Mouse (Mus musculus) limb, embryonic 14.5 days (tissue): Measurements from ENCODE around the gene Tas2r135. TPM values are rescaled to one million over a fixed set of nuclear protein-coding genes. Genes with fewer than 3 reads are reported as not detected.

ENCODE experiments used
- ATAC-seq: fragments of 200-750 bp; cut with Nextera tagmentation; 2 replicates; pipeline ENCODE4 v1.8.0; 2017; ENCODE audit warnings: low read depth, moderate number of reproducible peaks, moderate TSS enrichment; ENCODE audit not compliant: low FRiP score
- DNase-seq: peaks from one replicate; pipeline ENCODE4 v3.0.0-alpha.2; 2015; ENCODE audit warnings: low spot score
- H3K27ac ChIP-seq: fragments of 300-500 bp; sonication (generic); replicated peaks from 2 replicates; pipeline ENCODE4 v1.5.1; 2014; ENCODE audit warnings: low read depth, mild to moderate bottlenecking, low read length, moderate library complexity, mixed read lengths
- H3K27me3 ChIP-seq: fragments of 300-500 bp; sonication (generic); 2 replicates; pipeline ENCODE4 v1.6.1; 2014; ENCODE audit warnings: low read length, mixed read lengths; ENCODE audit not compliant: control insufficient read depth, insufficient read depth
- H3K36me3 ChIP-seq: fragments of 300-500 bp; sonication (generic); 2 replicates; pipeline ENCODE4 v1.6.1; 2014; ENCODE audit warnings: mild to moderate bottlenecking, low read length, moderate library complexity, mixed read lengths; ENCODE audit not compliant: control insufficient read depth, insufficient read depth
- H3K4me1 ChIP-seq: fragments of 300-500 bp; sonication (generic); 2 replicates; pipeline ENCODE4 v1.6.1; 2014; ENCODE audit warnings: antibody characterized with exemption, low read length, mixed read lengths; ENCODE audit not compliant: control insufficient read depth, insufficient read depth
- H3K4me2 ChIP-seq: fragments of 300-500 bp; sonication (generic); replicated peaks from 2 replicates; pipeline ENCODE4 v1.6.1; 2014; ENCODE audit warnings: low read depth, mild to moderate bottlenecking, low read length, moderate library complexity; ENCODE audit not compliant: severe bottlenecking
- H3K4me3 ChIP-seq: fragments of 300-500 bp; sonication (generic); replicated peaks from 2 replicates; pipeline ENCODE4 v1.5.1; 2014; ENCODE audit warnings: low read length
- H3K9ac ChIP-seq: fragments of 300-500 bp; sonication (generic); 2 replicates; pipeline ENCODE4 v1.6.1; 2014; ENCODE audit warnings: mild to moderate bottlenecking, low read depth, low read length, moderate library complexity; ENCODE audit not compliant: severe bottlenecking
- H3K9me3 ChIP-seq: fragments of 300-500 bp; sonication (generic); 2 replicates; pipeline ENCODE4 v1.6.1; 2016; ENCODE audit warnings: low read length; ENCODE audit not compliant: control insufficient read depth
- POLR2A ChIP-seq: fragments of 200-500 bp; IDR thresholded peaks from 2 replicates; pipeline ENCODE4 v1.8.0; 2012; ENCODE audit warnings: inconsistent platforms, mild to moderate bottlenecking, moderate library complexity, borderline replicate concordance; ENCODE audit not compliant: insufficient read depth, insufficient read length; ENCODE audit errors: extremely low read depth
- WGBS: fragments of 180-500 bp; shearing (Covaris S2); extraction: QIAGEN DNeasy Blood & Tissue Kit; methylation state at CpG from one replicate; pipeline ENCODE4 v1.1.7; 2014; 5-methylcytosine and 5-hydroxymethylcytosine counted together
- polyA plus RNA-seq, 2 experiments: library from polyadenylated mRNA; depleted of rRNA in 1 of 2; stranded (reverse) in 1 of 2; unstranded in 1 of 2; fragments of >200 nt; fragmentation: Nextera tagmentation in 1 of 2; extraction: Ambion mirVana in 1 of 2; gene quantifications; 2 replicates each; pipeline versions ENCODE4 v1.2.1 to v1.2.3; 2012 to 2014

Tas2r135 gene
- polyA plus RNA-seq, 2 experiments = 0.11 TPM; not detected in 1

- H3K4me2 ChIP-seq = no peak overlapping the region
Measured at GRCm38 (mm10) chr6:42391796-42392330, 13.4 kb upstream of the Tas2r135 start.

GRCm38 (mm10) chr6:42395960-42396809, 9.0 kb upstream of the Tas2r135 start:
- no peaks in the 10 kb centered on the region for H3K27me3 ChIP-seq
- peak; percentile 47; the same call in 1 of the 2 replicates for ATAC-seq
- no peaks in the 10 kb centered on the region for H3K9me3 ChIP-seq
- H3K27ac ChIP-seq = no peak overlapping the region
- peak; percentile 69 for DNase-seq
- no peak overlapping the region for H3K9ac ChIP-seq
- H3K4me2 ChIP-seq = no peak overlapping the region
- no peak overlapping the region for H3K4me3 ChIP-seq
- H3K4me1 ChIP-seq = no peaks in the 10 kb centered on the region
- WGBS = 66% methylated on average over 9 of the region's 9 CpGs
- H3K36me3 ChIP-seq = no peaks in the 10 kb centered on the region
- no peak for TF ChIP-seq POLR2A

More at GRCm38 (mm10) chr6:42391796-42392330, 13.4 kb upstream of the Tas2r135 start:
- no peak for DNase-seq
- Histone ChIP-seq H3K4me1 (no peaks in the 10 kb centered on the region), H3K9me3 (no peaks in the 10 kb centered on the region), H3K9ac (no peak overlapping the region), H3K27ac (no peak overlapping the region), H3K27me3 (no peaks in the 10 kb centered on the region), H3K36me3 (no peaks in the 10 kb centered on the region), H3K4me3 (no peak overlapping the region)
- no peak for ATAC-seq
- no peak for TF ChIP-seq POLR2A
- WGBS = 17% methylated on average over 2 of the region's 2 CpGs

- no peak overlapping the region for H3K27ac ChIP-seq
- H3K9me3 ChIP-seq = no peaks in the 10 kb centered on the region
- H3K27me3 ChIP-seq = no peaks in the 10 kb centered on the region
- TF ChIP-seq POLR2A = no peak
- WGBS = 71% methylated on average over 3 of the region's 3 CpGs
- ATAC-seq (no peak), DNase-seq (no peak)
- H3K4me2 ChIP-seq = no peak overlapping the region
- H3K9ac ChIP-seq = no peak overlapping the region
- H3K36me3 ChIP-seq = no peaks in the 10 kb centered on the region
- H3K4me1 ChIP-seq = no peaks in the 10 kb centered on the region
- no peak overlapping the region for H3K4me3 ChIP-seq
Measured at GRCm38 (mm10) chr6:42397041-42397657, 8.1 kb upstream of the Tas2r135 start.

- H3K9me3 ChIP-seq = no peaks in the 10 kb centered on the region
- ATAC-seq (no peak), DNase-seq (no peak)
- no peak overlapping the region for H3K4me2 ChIP-seq
- no peaks in the 10 kb centered on the region for H3K4me1 ChIP-seq
- no peak for TF ChIP-seq POLR2A
- H3K9ac ChIP-seq = no peak overlapping the region
- H3K4me3 ChIP-seq = no peak overlapping the region
- no peaks in the 10 kb centered on the region for H3K27me3 ChIP-seq
- 79% methylated on average over 3 of the region's 3 CpGs for WGBS
- no peak overlapping the region for H3K27ac ChIP-seq
- no peaks in the 10 kb centered on the region for H3K36me3 ChIP-seq
Measured at GRCm38 (mm10) chr6:42398285-42398684, 6.9 kb upstream of the Tas2r135 start.

- Histone ChIP-seq H3K9ac (no peak overlapping the region), H3K4me3 (no peak overlapping the region), H3K9me3 (no peaks in the 10 kb centered on the region), H3K27ac (no peak overlapping the region), H3K27me3 (no peaks in the 10 kb centered on the region), H3K4me1 (no peaks in the 10 kb centered on the region), H3K4me2 (no peak overlapping the region), H3K36me3 (no peaks in the 10 kb centered on the region)
- no peak for TF ChIP-seq POLR2A
- ATAC-seq (no peak), DNase-seq (no peak)
- WGBS = 96% methylated on average over 1 of the region's 1 CpGs
Measured at GRCm38 (mm10) chr6:42398998-42399397, 6.2 kb upstream of the Tas2r135 start.
